Mouse (Mus musculus) kidney, adult 9 months (tissue): ENCODE measurements at regions not wholly inside any gene's neighbourhood (a gene's known extent, or its start where the extent isn't known, plus 50 kb on each side); places are given as distances from the start of the nearest gene placed in this dataset.
"Not testable (repeated sequence)": the region's sequence is repeated elsewhere in the genome, so short reads cannot be mapped to it uniquely, and the experiment has no call there.

Source experiments
- DNase-seq: peaks from one replicate; pipeline ENCODE4 v3.0.0; 2022

DNA sequence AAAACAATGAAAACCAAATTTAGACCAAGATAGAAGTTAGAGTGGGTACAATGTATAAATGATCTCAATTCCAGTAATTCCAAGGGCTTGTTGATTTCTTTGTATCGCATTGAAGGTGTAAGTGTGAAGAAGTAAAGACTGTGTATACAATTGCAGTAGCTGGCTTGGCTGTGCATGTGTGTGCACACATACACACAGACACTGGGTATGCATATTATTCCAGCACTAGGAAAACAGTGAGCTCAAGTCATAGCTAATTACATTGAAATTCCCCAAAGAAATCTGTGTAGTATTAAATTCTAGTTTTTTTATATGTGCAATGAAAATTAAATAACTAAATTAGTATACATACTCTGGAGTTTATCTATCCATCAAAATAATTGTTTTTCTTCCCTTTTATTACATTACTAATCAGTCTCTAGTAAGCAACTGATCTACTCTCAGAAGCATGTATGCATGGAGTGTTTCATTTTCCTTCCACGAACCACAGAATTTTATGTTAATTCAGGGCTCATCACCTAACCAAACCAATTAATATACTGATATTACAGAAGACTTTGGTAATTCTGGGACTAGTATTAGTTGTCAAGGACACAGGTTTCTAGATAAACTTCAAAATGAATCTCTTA is 56.5 kb downstream of the Gm8797 start:
- no peak for DNase-seq

GRCm38 (mm10) chr3:5811071-5811590 is 60.5 kb downstream of the Gm8797 start:
- DNase-seq = no peak

DNA sequence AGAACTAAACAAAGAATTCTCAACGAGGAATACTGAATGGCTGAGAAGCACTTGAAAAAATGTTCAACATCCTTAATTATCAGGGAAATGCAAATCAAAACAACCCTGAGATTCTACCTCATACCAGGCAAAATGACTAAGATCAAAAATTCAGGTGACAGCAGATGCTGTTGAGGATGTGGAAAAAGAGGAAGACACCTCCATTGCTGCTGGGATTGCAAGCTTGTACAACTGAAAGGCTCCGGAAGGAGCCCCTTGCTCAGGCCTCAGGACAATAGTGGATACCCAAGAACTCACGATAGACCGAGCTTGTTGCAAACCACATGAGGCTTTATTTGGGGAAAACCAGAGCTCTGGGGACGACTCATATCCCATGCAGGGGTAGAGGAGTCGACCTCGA is 69.6 kb downstream of the Gm8797 start:
- not testable (repeated sequence) for DNase-seq

DNA sequence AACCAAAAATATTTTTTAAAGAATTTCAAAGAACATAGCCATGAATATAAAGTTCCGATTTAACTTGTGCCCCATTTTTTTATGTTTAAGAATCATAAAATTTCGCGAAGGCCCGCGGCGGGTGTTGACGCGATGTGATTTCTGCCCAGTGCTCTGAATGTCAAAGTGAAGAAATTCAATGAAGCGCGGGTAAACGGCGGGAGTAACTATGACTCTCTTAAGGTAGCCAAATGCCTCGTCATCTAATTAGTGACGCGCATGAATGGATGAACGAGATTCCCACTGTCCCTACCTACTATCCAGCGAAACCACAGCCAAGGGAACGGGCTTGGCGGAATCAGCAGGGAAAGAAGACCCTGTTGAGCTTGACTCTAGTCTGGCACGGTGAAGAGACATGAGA is 109.6 kb downstream of the Gm8797 start:
- DNase-seq = peak; percentile 100

DNA sequence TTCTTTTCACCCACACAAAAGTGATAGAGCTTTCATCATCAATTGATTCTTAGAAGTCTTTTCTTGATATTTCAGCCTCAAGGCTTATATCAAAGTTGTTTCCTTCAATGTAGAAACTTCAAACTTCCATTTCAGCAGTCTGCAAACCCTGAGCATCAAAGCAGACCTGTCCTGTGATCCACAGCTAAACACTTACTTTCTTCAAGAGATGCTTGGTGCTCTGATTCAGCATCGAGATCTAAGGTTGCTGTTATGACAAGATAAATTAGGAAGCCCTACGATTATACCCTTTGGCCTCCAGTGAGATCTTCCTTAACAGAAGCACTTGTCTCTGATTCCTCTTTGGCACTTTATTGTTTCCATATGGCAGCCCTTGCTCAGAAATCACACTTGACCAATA is 119.8 kb downstream of the Gm8797 start:
- DNase-seq = no peak

DNA sequence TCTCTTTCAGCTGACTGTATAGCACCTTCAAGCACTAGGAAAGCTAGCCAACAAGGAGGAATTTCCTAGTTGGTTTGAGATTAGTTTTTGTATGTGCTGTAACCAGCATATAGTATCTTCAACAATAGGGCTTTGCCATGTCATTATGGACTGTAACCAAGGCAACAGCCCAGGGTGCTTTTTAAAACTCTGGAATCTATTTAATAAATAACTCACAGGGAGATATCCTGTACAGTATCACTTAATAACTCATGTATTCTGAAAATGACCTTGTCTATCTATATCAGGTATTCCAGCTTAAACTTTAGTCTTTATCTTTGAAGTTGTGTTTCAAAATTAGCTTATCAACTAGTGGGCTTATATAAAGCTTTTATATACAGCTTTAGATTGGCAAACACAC is 128.5 kb downstream of the Gm8797 start:
- no peak for DNase-seq

- no peak for DNase-seq
Observed at GRCm38 (mm10) chr3:5917536-5917935, 166.9 kb downstream of the Gm8797 start.

DNA sequence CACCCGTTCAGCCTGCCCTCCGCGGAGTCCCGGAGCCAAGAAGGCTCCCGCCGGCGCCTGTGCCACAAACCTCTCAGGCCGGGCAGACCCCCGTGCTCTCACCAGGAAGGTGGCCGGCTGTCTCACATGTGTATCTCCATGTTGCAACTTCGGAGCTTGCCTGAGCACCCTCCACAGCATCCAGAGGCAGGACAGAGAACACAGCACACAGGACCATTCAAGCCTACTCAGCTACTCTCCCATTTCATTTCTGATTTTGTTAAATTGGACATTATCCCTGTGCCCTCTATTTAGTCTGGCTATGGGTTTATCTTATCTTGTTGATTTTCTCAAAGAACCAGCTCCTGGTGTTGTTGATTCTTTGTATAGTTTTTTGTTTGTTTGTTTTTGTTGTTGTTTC is 199.6 kb downstream of the Gm8797 start:
- not testable (repeated sequence) for DNase-seq

- DNase-seq = peak; percentile 16
Observed at GRCm38 (mm10) chr3:5989011-5989645, 238.5 kb downstream of the Gm8797 start.

DNA sequence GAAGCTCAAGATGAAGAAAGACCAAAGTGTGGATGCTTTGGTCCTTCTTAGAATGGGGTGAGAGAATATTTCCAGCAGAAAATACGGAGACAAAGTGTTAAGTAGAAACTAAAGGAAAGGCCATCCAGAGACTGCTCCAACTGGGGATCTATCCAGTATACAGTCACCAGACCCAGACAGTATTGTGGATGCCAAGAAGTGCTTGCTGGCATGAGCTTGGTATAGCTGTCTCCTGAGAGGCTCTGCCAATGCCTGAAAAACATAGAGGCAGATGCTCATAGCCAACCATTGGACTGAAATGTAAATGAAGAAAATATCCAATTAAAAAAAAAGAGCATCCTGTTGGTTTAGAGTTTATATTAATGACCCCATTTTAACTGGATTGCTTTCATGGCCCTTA is 253.8 kb downstream of the Gm8797 start:
- DNase-seq = no peak

DNA sequence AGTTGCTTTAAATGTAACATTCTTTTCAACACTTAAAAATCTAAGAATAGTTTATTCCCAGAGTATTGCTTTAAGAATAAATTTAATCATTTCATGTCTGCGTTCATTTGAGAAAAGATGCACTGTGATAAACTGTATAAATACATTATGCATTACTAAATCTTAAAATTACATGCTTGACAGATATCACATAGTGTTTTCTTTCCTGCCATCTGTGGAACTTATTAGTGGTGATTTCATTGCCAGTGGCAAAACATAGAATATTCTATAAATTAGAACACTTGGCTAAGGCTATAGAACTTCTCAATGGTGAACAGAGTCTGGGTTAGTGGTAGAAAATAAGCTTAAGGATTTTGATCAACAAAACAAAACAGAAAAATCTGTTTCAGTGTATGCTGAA is 268.1 kb downstream of the Gm8797 start:
- DNase-seq = no peak

DNA sequence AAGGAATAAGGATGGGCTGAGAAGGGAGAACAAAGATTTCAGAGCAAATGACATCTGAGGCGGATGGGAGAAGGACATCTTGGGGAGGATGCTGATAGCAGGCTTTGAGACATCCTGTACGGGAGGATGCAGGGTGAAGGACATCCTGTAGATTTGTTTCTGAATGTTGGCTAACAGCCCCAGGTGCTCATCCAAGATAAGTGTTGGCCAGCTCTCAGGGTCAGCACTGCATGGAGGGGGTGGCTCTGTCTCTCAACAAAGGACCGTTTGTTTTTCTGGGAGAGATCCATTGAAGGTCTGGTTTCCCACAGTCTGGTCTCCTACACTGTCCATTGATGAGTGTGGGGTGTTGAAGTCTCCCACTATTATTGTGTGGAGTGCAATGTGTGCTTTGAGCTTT is 290.7 kb downstream of the Gm8797 start:
- DNase-seq = not testable (repeated sequence)

- no peak for DNase-seq
Observed at GRCm38 (mm10) chr3:6049472-6050045, 299.0 kb downstream of the Gm8797 start.

DNA sequence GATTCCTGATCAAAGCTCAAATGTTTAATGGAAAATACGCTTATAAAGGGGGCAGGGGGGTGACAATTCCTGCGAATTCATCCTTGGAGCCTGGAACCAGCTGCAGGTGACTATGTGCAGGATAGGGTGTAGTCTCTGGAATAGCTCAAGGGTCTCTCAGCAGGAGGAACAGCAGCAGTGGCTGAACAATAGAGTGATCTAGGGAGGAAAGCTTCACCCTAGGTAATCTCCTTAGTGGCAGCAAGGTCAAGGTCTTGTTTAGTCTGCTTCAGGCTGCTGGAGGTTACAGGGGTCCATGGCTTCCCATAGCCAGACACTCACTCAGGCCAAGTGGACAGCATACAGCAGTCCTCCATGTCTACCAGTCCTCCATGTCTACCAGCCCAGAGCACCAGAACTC is 301.3 kb downstream of the Gm8797 start:
- no peak for DNase-seq

DNA sequence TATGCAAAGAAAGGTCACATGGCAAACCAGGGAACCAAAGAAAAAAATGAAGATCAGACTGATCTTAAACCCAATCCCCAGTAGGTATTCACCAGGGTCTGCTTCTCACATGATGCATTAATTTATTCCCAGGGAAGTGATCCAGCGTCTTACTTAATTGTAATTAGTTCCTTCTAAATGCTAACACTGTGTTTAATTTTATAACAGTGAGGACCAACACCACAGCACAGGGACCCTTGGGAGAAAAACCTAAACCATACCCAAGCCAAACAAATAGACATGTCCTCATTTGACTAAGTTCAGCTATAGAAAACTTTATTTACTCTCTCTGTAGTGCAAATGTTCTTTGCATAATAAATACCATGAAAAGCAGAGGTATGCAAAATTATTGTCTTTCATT is 333.2 kb downstream of the Gm8797 start:
- no peak for DNase-seq

- DNase-seq = no peak
Observed at GRCm38 (mm10) chr3:6087267-6087666, 336.7 kb downstream of the Gm8797 start.

DNA sequence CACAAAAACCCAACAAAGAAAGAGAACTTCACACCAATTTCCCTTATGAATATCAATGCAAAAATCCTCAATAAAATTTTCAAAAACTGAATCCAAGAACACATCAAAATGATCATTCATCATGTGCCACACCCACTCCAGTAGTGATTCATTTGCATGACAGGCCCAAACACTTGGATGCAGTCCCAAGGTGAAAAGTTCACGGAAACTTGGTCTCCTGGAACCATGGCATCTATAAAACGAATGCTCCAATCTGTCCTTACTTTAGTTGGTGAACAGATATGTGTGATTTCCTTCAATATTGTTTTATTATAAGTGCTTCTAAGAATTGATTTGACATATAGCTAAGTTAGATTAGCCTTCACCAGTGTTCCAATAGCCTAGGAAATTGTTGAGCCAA is 343.3 kb downstream of the Gm8797 start:
- DNase-seq = no peak

DNA sequence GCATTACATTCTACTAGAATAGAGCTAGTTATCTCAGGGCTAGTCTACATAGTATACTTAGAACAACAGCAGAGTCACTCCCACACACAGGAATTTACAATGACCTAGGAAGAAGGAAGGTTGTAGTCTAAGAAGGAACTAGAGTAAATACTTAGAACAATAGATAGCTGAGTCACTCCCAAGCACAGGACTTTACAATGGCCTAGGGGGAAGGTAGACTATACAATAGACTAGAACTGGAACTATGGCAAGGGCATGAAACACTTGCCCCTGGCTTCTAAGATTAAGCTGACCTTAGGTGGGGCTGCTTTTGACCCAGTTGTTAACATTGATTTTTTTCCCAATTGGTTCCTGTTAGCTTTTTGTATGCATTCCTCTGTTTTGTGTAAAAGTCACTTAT is 343.8 kb downstream of the Gm8797 start:
- DNase-seq = not testable (repeated sequence)

DNA sequence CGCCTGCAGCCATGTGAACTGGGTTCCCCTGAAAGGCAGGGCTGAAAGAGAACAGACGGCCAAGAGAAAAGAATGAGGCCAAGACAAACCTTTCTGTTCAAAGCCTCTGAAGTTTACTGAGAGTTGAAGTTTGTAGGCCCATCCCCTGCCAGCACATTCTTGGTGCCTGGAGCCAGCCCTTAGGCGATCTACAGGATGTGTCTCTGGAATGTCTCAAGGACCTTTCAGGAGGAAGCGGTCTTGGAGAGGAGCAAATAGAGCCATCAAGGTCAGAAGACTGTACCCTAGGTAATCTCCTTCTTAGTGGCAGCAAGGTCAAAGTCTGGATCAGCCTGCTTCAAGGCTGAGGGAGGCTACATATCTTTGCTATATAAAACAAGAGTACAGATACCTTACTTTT is 350.3 kb downstream of the Gm8797 start:
- no peak for DNase-seq

DNA sequence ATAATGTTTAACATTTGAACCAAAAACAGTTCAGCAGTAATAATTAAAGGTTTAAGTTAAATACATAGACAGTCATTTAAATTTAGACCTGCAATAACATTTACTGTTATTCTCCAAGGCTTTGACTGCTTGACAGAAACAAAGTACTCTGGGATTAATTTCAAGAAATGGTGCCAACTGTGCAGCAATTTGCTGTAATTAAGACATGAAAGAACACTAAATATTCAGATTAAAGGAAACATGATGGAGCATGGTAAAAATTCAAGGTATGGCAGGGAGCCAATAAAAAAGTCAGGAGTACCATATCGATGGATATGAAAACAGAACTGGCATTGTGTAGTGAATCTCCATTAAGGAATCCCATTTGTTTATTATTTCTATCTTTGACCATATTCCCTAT is 352.3 kb downstream of the Gm8797 start:
- DNase-seq = no peak

DNA sequence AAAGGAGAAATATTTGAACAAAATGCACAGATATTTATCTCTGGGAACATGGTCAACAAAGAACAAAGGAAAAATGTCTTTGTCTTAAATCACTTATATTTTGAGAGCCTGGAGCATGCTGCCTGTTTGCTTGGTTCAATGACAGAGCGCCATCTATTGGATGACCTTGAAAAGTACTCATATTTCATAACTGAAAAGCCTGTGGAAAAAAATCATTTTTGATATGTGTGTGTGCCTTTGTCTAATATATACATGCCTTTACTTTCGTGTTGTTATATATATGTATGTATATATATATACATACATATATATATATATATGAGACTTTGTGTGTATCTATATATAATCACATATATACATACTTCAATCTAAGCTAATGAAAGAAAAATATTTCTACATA is 356.1 kb downstream of the Gm8797 start:
- peak; percentile 32 for DNase-seq

DNA sequence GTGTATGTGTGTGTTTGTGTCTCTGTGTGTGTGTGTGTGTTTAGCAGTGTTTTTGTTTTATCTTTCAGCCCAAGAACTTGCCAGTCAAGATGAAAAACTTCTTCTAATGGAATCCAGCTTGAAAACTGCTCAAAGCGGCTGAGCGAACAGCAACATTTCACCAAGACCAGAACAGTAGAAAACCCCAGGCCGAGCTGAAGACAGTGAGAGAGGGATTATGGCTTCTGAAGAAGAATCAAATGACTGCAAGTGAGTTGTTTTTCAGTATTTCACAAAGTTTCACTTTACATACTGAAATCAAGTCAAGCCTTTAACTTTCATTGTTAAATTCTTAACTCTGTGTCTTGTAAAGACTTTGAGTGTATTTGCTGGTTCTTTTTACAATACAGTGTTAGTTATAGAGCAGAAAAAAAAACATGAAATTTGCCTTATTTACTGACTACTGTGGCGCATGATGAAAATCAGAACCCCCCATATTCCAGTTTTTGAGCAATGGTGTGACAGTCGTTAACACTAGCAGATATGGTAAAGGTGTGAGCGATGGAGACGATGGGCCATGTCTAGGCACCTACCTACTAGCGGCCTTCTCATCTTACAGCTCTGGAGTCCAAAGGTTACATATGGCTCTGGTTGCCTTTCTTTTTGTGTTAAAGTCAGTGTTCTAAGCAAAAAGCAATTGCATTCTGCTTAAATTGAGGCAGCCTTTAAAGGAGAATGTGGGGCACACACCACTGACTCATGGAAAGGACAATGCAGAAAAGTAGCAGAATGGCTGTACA is 357.0 kb downstream of the Gm8797 start:
- DNase-seq = no peak

- DNase-seq = no peak
Observed at GRCm38 (mm10) chr3:6118721-6119120, 368.1 kb downstream of the Gm8797 start.

DNA sequence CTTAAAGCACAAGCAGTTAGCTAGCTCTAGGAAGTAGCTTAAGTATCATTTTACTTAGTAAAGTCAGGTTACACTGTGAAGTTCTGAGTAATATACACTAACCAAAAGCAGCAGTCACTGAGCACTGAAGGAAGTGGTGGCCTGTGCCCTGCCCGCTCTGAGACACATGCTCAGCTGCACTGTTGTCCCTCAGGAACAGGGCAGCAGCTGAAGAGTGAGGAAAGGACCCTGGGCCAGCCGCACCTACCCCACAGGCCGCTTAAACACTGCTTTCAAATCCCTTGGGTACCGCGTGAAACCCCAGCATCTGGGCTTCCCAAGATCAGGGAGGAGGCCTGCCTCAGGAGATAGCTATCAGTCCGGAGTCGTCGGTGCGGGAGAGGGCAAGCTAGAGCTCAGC is 385.1 kb downstream of the Gm8797 start:
- not testable (repeated sequence) for DNase-seq
